Mouse (Mus musculus): ENCODE measurements around the gene Bmp3. TPM values are rescaled to one million over a fixed set of nuclear protein-coding genes. Genes with fewer than 3 reads are reported as not detected.
A peak's percentile ranks its signal among the peaks of the same experiment; 100 is the strongest.

Gene Bmp3
- polyA plus RNA-seq, 1 experiment, result 7.1 TPM

DNA sequence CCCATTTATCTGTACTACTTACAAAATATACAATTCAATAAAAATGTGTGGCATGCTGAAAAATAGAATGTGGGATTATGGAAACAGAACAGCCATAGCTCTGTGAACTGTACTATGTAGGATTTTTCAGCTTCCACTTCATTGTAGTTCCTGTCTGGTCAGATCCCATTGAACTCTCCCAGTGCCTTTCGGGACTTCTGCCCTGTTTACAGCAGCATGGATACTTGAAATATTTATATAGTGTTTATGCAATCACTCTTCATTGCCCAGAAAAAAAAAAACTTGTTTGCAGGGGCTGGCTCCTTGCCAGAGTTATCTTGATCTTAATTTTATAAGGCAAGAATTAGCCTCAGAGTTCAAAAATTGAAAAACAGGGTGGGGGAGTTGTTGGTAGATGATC, 9.6 kb upstream of the Bmp3 start:
- TF ChIP-seq CTCF (IDR thresholded peaks at IDR 0.05; ENCODE audit: extremely low read depth, insufficient read depth, low read length) (no peak), POLR2A (IDR thresholded peaks at IDR 0.05; ENCODE audit: extremely low read depth, insufficient read depth, low read length) (no peak)
- Histone ChIP-seq H3K4me3 (ENCODE audit: insufficient read depth, low read length) (no peak overlapping the region), H3K27ac (ENCODE audit: insufficient read depth, low read length) (no peak overlapping the region), H3K4me1 (ENCODE audit: control insufficient read depth, insufficient read depth, low read length) (no peaks in the 10 kb centered on the region)

GRCm38 (mm10) chr5:98854627-98855564, 681 bp downstream of the Bmp3 start:
- peak overlapping the region; percentile 65 for H3K4me3 ChIP-seq (ENCODE audit: insufficient read depth, low read length)
- TF ChIP-seq CTCF (IDR thresholded peaks at IDR 0.05; ENCODE audit: extremely low read depth, insufficient read depth, low read length) (no peak), POLR2A (IDR thresholded peaks at IDR 0.05; ENCODE audit: extremely low read depth, insufficient read depth, low read length) (no peak)
- H3K27ac ChIP-seq (ENCODE audit: insufficient read depth, low read length), result peak overlapping the region; percentile 40; the same call in 1 of the 2 replicates
- H3K4me1 ChIP-seq (ENCODE audit: control insufficient read depth, insufficient read depth, low read length), result no peaks in the 10 kb centered on the region

DNA sequence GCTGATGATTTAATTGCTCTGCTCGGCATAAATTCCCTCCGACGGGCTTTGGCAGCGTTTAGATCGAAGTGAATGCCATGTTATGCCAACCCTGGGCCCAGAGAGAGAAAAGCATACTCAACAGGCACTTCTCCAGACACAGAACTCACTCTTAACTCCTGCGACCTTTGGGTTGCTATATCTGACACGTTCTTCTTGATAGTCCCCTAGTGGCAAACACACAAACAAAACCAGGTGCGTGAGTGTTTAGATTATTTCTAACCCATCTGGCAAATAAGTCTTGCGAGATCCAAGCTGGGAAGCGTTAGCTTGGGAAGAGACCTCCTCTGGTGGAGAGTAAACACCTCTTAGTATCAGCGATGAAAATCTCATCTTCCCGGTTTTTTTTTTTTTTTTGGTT, 1.5 kb downstream of the Bmp3 start:
- Histone ChIP-seq H3K4me1 (ENCODE audit: control insufficient read depth, insufficient read depth, low read length) (no peaks in the 10 kb centered on the region), H3K27ac (ENCODE audit: insufficient read depth, low read length) (no peak overlapping the region), H3K4me3 (ENCODE audit: insufficient read depth, low read length) (peak overlapping the region; percentile 65)
- no peak for TF ChIP-seq POLR2A (IDR thresholded peaks at IDR 0.05; ENCODE audit: extremely low read depth, insufficient read depth, low read length)

DNA sequence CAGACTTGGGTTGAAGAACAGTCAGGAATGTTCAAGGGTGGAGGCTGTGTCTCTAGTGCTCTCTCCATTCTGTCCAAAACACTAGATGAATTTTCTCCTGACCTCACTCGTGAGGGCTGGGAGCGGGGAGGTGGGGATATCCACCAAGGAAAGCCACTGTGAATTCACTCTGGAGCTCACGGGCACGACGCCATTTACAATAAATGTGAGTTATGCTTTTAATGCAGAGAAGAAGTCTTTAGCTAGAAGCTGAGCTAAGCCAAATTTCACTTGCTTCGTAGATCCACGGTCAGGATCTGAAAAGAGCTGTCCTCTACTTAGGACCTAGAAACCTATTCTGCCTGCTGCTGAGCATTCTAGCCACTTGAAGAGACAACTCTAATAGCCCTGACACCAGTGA, 2.1 kb downstream of the Bmp3 start:
- TF ChIP-seq CTCF (IDR thresholded peaks at IDR 0.05; ENCODE audit: extremely low read depth, insufficient read depth, low read length), result no peak
- no peak for TF ChIP-seq POLR2A (IDR thresholded peaks at IDR 0.05; ENCODE audit: extremely low read depth, insufficient read depth, low read length)
- H3K4me1 ChIP-seq (ENCODE audit: control insufficient read depth, insufficient read depth, low read length), result no peaks in the 10 kb centered on the region
- H3K4me3 ChIP-seq (ENCODE audit: insufficient read depth, low read length), result peak overlapping the region; percentile 65
- 0 out of 2 replicates have a peak overlapping the region, but pooled peaks have one; percentile 37 for H3K27ac ChIP-seq (ENCODE audit: insufficient read depth, low read length)

DNA sequence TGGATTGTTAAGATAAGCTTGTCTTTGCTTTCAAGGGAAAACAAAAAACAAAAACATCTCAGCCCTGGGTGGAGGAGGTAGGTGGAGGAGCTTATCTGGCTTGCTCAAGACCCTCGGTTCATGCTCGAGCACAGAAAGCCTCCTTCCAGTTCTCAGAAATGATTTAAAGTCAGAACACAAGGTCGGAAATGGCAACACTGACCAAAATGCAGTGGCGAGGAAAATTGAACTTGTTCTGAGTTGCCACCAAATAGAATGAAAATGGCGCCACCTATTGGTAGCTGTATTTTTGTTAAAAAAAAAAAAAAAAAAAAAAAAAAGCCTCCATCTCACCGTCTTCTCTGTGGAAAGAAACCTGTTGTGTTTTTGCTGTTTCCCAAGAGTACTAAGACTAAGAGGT, 9.7 kb downstream of the Bmp3 start:
- no peak overlapping the region for H3K27ac ChIP-seq (ENCODE audit: insufficient read depth, low read length)
- peaks cover 3% of the 10 kb centered on the region for H3K4me1 ChIP-seq (ENCODE audit: control insufficient read depth, insufficient read depth, low read length)
- no peak overlapping the region for H3K4me3 ChIP-seq (ENCODE audit: insufficient read depth, low read length)
- no peak for TF ChIP-seq CTCF (IDR thresholded peaks at IDR 0.05; ENCODE audit: extremely low read depth, insufficient read depth, low read length)
- TF ChIP-seq POLR2A (IDR thresholded peaks at IDR 0.05; ENCODE audit: extremely low read depth, insufficient read depth, low read length), result no peak

- Histone ChIP-seq H3K4me1 (ENCODE audit: control insufficient read depth, insufficient read depth, low read length) (peaks cover 3% of the 10 kb centered on the region), H3K4me3 (ENCODE audit: insufficient read depth, low read length) (no peak overlapping the region), H3K27ac (ENCODE audit: insufficient read depth, low read length) (no peak overlapping the region)
- TF ChIP-seq POLR2A (IDR thresholded peaks at IDR 0.05; ENCODE audit: extremely low read depth, insufficient read depth, low read length), result no peak
- TF ChIP-seq CTCF (IDR thresholded peaks at IDR 0.05; ENCODE audit: extremely low read depth, insufficient read depth, low read length), result no peak
Observed at GRCm38 (mm10) chr5:98865146-98865545, 10.9 kb downstream of the Bmp3 start.

GRCm38 (mm10) chr5:98876056-98876455, 21.8 kb downstream of the Bmp3 start:
- no peak overlapping the region for H3K4me3 ChIP-seq (ENCODE audit: insufficient read depth, low read length)
- H3K27ac ChIP-seq (ENCODE audit: insufficient read depth, low read length), result no peak overlapping the region
- TF ChIP-seq POLR2A (IDR thresholded peaks at IDR 0.05; ENCODE audit: extremely low read depth, insufficient read depth, low read length), result no peak
- no peak for TF ChIP-seq CTCF (IDR thresholded peaks at IDR 0.05; ENCODE audit: extremely low read depth, insufficient read depth, low read length)
- H3K4me1 ChIP-seq (ENCODE audit: control insufficient read depth, insufficient read depth, low read length), result no peaks in the 10 kb centered on the region

DNA sequence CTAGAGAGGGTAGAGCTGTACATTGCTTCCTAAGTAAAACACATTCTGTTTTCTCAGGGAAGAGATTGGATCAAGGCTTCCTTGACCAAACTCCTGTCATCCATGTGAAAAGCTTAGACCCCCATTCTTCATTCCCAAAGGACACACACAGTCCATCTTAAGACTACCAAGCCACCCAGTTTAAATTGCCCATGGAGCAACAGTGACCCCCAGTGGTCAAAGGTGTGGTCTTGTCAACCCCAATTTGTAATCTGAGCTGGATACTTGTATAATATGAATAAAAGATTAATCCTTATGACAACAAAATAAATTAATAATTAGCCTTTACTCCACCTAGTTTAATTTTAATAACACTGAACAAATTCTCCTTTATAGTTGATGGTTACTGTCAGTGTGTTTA, 24.7 kb downstream of the Bmp3 start:
- Histone ChIP-seq H3K4me3 (ENCODE audit: insufficient read depth, low read length) (no peak overlapping the region), H3K4me1 (ENCODE audit: control insufficient read depth, insufficient read depth, low read length) (no peaks in the 10 kb centered on the region), H3K27ac (ENCODE audit: insufficient read depth, low read length) (no peak overlapping the region)
- TF ChIP-seq CTCF (IDR thresholded peaks at IDR 0.05; ENCODE audit: extremely low read depth, insufficient read depth, low read length) (peak; percentile 80), POLR2A (IDR thresholded peaks at IDR 0.05; ENCODE audit: extremely low read depth, insufficient read depth, low read length) (no peak)

DNA sequence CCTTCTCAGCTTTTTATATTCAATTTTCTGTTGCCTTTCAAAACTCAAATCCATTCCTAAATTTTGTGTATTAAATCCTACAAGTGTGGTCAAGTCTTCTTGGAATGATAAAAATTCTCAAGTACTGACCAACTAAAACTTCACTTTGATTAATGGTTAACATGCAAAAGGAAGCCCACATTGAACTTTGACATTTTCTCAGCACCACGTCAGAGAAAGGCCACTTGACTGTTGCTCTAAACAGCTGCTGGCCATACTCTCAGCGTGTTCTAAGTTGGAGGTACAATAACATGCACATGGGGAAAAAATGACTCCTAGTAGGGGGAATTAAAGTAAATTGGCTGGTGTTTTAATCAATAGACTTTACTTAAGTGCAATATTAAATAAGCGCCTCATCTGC, 27.9 kb downstream of the Bmp3 start:
- Histone ChIP-seq H3K4me1 (ENCODE audit: control insufficient read depth, insufficient read depth, low read length) (no peaks in the 10 kb centered on the region), H3K4me3 (ENCODE audit: insufficient read depth, low read length) (no peak overlapping the region), H3K27ac (ENCODE audit: insufficient read depth, low read length) (no peak overlapping the region)
- TF ChIP-seq POLR2A (IDR thresholded peaks at IDR 0.05; ENCODE audit: extremely low read depth, insufficient read depth, low read length) (no peak), CTCF (IDR thresholded peaks at IDR 0.05; ENCODE audit: extremely low read depth, insufficient read depth, low read length) (no peak)

DNA sequence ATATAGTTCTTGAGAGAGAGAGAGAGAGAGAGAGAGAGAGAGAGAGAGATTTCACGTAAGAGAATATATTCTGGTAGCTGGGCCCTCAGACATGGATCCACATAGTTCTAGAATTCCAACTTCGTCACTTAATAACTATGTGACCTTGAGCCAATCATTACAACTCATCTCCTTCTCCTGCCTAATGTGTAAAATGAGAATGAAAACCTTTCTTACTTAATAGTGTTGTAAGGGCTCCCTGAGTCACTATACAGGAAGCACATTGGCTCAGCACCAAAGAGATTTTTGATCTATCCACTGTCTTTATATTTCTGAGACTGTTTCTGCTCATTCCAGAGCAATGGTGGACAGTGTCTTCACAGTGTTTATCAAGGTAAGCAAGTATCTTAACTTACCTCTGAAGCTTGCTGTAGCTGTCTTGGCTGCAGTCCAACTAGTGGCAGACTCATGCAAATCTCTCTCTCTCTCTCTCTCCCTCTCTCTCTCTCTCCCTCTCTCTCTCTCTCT, 36.4 kb downstream of the Bmp3 start:
- H3K4me1 ChIP-seq (ENCODE audit: control insufficient read depth, insufficient read depth, low read length), result no peaks in the 10 kb centered on the region
- no peak overlapping the region for H3K4me3 ChIP-seq (ENCODE audit: insufficient read depth, low read length)
- H3K27ac ChIP-seq (ENCODE audit: insufficient read depth, low read length), result no peak overlapping the region
- TF ChIP-seq CTCF (IDR thresholded peaks at IDR 0.05; ENCODE audit: extremely low read depth, insufficient read depth, low read length), result no peak
- no peak for TF ChIP-seq POLR2A (IDR thresholded peaks at IDR 0.05; ENCODE audit: extremely low read depth, insufficient read depth, low read length)
